8 mouse cellular contexts compared by ENCODE assay signal in genomic region chr9:61164501-61165251, GRCm38 (mm10).
DNase-seq lines count a peak whose midpoint lies in the region; ATAC-seq lines count a peak whose summit lies in the region.

No protein-coding gene starts in this region.

- H3K4me2 ChIP-seq in midbrain, embryonic 15.5 days = no peak overlapping the region
- H3K4me2 ChIP-seq in embryonic facial prominence, embryonic 15.5 days (replicated peaks) = 0 out of 2 replicates have a peak overlapping the region, but pooled peaks have one; percentile 12
- no peak overlapping the region for H3K4me2 ChIP-seq in intestine, embryonic 16.5 days (ENCODE audit: low read depth, low read length)

- H3K4me1 ChIP-seq in midbrain, embryonic 10.5 days = peaks cover 49% of the 10 kb centered on the region
- H3K4me1 ChIP-seq in midbrain, embryonic 15.5 days = peaks cover 16% of the 10 kb centered on the region
- H3K4me1 ChIP-seq in embryonic facial prominence, embryonic 15.5 days = peaks cover 32% of the 10 kb centered on the region
- H3K4me1 ChIP-seq in intestine, embryonic 16.5 days (ENCODE audit: control insufficient read depth, insufficient read depth, low read length) = peaks cover 38% of the 10 kb centered on the region

- peak; percentile 38 for DNase-seq in midbrain, embryonic 10.5 days (ENCODE audit: low spot score)
- peak; percentile 78 for DNase-seq in retina, postnatal 1 day
- no peak for DNase-seq in left cerebral cortex, postnatal 25 days (ENCODE audit: low spot score in 2 of 2)
- no peak for DNase-seq in right cerebral cortex, postnatal 36 days (ENCODE audit: low spot score in 2 of 2)

- peaks cover 47% of the 10 kb centered on the region for H3K27me3 ChIP-seq in midbrain, embryonic 10.5 days (ENCODE audit: low read depth, poor library complexity, severe bottlenecking)
- H3K27me3 ChIP-seq in midbrain, embryonic 15.5 days (replicated peaks) = no peaks in the 10 kb centered on the region
- H3K27me3 ChIP-seq in embryonic facial prominence, embryonic 15.5 days = peaks cover 76% of the 10 kb centered on the region
- no peaks in the 10 kb centered on the region for H3K27me3 ChIP-seq in intestine, embryonic 16.5 days (replicated peaks; ENCODE audit: control insufficient read depth, insufficient read depth, low read length)

- intact Hi-C loops in left cerebral cortex, postnatal 25 days (cut with DNase I) = no loop called here

- H3K9me3 ChIP-seq in midbrain, embryonic 10.5 days (replicated peaks) = no peaks in the 10 kb centered on the region
- no peaks in the 10 kb centered on the region for H3K9me3 ChIP-seq in midbrain, embryonic 15.5 days
- no peaks in the 10 kb centered on the region for H3K9me3 ChIP-seq in embryonic facial prominence, embryonic 15.5 days (replicated peaks)
- no peaks in the 10 kb centered on the region for H3K9me3 ChIP-seq in intestine, embryonic 16.5 days (ENCODE audit: control insufficient read depth, low read length)

- peak overlapping the region; percentile 63 for H3K27ac ChIP-seq in midbrain, embryonic 10.5 days (replicated peaks)
- no peak overlapping the region for H3K27ac ChIP-seq in midbrain, embryonic 15.5 days
- H3K27ac ChIP-seq in embryonic facial prominence, embryonic 15.5 days (replicated peaks) = peak overlapping the region; percentile 63
- H3K27ac ChIP-seq in intestine, embryonic 16.5 days (ENCODE audit: low read length) = peak overlapping the region; percentile 39

- no peak overlapping the region for H3K4me3 ChIP-seq in midbrain, embryonic 10.5 days
- H3K4me3 ChIP-seq in midbrain, embryonic 15.5 days = no peak overlapping the region
- H3K4me3 ChIP-seq in embryonic facial prominence, embryonic 15.5 days (replicated peaks) = no peak overlapping the region
- no peak overlapping the region for H3K4me3 ChIP-seq in intestine, embryonic 16.5 days (ENCODE audit: low read length)

- no peaks in the 10 kb centered on the region for H3K36me3 ChIP-seq in midbrain, embryonic 10.5 days
- no peaks in the 10 kb centered on the region for H3K36me3 ChIP-seq in midbrain, embryonic 15.5 days (replicated peaks)
- H3K36me3 ChIP-seq in embryonic facial prominence, embryonic 15.5 days = no peaks in the 10 kb centered on the region
- no peaks in the 10 kb centered on the region for H3K36me3 ChIP-seq in intestine, embryonic 16.5 days (ENCODE audit: control insufficient read depth, insufficient read depth, low read length)

- 63% methylated on average over 11 of the region's 11 CpGs for WGBS in midbrain, embryonic 10.5 days
- 69% methylated on average over 11 of the region's 11 CpGs for WGBS in midbrain, embryonic 15.5 days
- 30% methylated on average over 11 of the region's 11 CpGs for WGBS in embryonic facial prominence, embryonic 15.5 days
- 39% methylated on average over 11 of the region's 11 CpGs for WGBS in intestine, embryonic 16.5 days

- no peak overlapping the region for H3K9ac ChIP-seq in midbrain, embryonic 15.5 days
- no peak overlapping the region for H3K9ac ChIP-seq in embryonic facial prominence, embryonic 15.5 days
- H3K9ac ChIP-seq in intestine, embryonic 16.5 days (ENCODE audit: low read depth, low read length) = no peak overlapping the region

- no peak for ATAC-seq in midbrain, embryonic 15.5 days (replicated peaks)
- ATAC-seq in embryonic facial prominence, embryonic 15.5 days (ENCODE audit: insufficient number of reproducible peaks, low FRiP score, low TSS enrichment, low read depth) = peak; percentile 75
- ATAC-seq in intestine, embryonic 16.5 days = peak; percentile 76
- ATAC-seq in megakaryocyte-erythroid progenitor cell, adult 5-6 weeks (replicated peaks; ENCODE audit: low FRiP score, low TSS enrichment, poor library complexity, severe bottlenecking) = no peak

Comparison
In these comparisons a context has a peak if more than half of its experiments do, and no peak if none do; other contexts are left out.
1. DNase-seq: peak in midbrain, embryonic 10.5 days (single experiment) and retina, postnatal 1 day (single experiment); none in left cerebral cortex, postnatal 25 days (0 of 2) and right cerebral cortex, postnatal 36 days (0 of 2).
2. ATAC-seq: peak in embryonic facial prominence, embryonic 15.5 days (single experiment) and intestine, embryonic 16.5 days (single experiment); none in midbrain, embryonic 15.5 days (single experiment) and megakaryocyte-erythroid progenitor cell, adult 5-6 weeks (single experiment).